Mouse (Mus musculus) megakaryocyte, adult 5-6 weeks (primary cell): ENCODE results near the gene Ttc26. TPM values are rescaled to one million over a fixed set of nuclear protein-coding genes. Genes with fewer than 3 reads are reported as not detected.
"Not testable (repeated sequence)": the region's sequence is repeated elsewhere in the genome, so short reads cannot be mapped to it uniquely, and the experiment has no call there.

ENCODE experiments used
- ATAC-seq: 2 replicates; pipeline ENCODE4 v1.8.0; 2016; ENCODE audit warnings: mild to moderate bottlenecking, inconsistent platforms; ENCODE audit not compliant: poor library complexity, severe bottlenecking
- total RNA-seq, 2 experiments: library from RNA; stranded (forward) in 1 of 2; stranded (reverse) in 1 of 2; fragments of 153-499, 151-499 nt in 1 of 2; fragments of 221-1000, 200-1000 nt in 1 of 2; gene quantifications; 2 replicates each; pipeline versions ENCODE4 v1.2.3 to v1.2.4; 2015 to 2017

The Ttc26 gene
- total RNA-seq, 2 experiments from 2014 or later = 0.04 to 0.11 TPM

GRCm38 (mm10) chr6:38448295-38448694 is 67.0 kb downstream of the Ttc26 start:
- ATAC-seq = no peak

- ATAC-seq = no peak
Measured at GRCm38 (mm10) chr6:38453049-38453448, 71.8 kb downstream of the Ttc26 start.

- not testable (repeated sequence) for ATAC-seq
Measured at GRCm38 (mm10) chr6:38456425-38456824, 75.2 kb downstream of the Ttc26 start.

- no peak for ATAC-seq
Measured at GRCm38 (mm10) chr6:38458075-38458474, 76.8 kb downstream of the Ttc26 start.

GRCm38 (mm10) chr6:38469591-38469990 is 88.3 kb downstream of the Ttc26 start:
- no peak for ATAC-seq

Other genes with a start within 250 kb of the Ttc26 start
- 0.21 and 0.42 TPM in 2 replicates for gene D630045J12Rik, start 127.5 kb upstream of the Ttc26 start, total RNA-seq (2015)
- gene D630045J12Rik, start 127.5 kb upstream of the Ttc26 start, total RNA-seq (2017) = 0.04 and 0.08 TPM in 2 replicates
- gene Zc3hav1l, start 82.2 kb upstream of the Ttc26 start, total RNA-seq (2015) = 2.5 and 2.6 TPM in 2 replicates
- gene Zc3hav1l, start 82.2 kb upstream of the Ttc26 start, total RNA-seq (2017) = 1.1 and 1.8 TPM in 2 replicates
- gene Zc3hav1, start 26.9 kb upstream of the Ttc26 start, total RNA-seq (2015) = 79.7 and 91.7 TPM in 2 replicates
- 74.0 and 79.3 TPM in 2 replicates for gene Zc3hav1, start 26.9 kb upstream of the Ttc26 start, total RNA-seq (2017)
- 28.5 and 28.9 TPM in 2 replicates for gene Ubn2, start 52.5 kb downstream of the Ttc26 start, total RNA-seq (2015)
- 10.7 and 13.7 TPM in 2 replicates for gene Ubn2, start 52.5 kb downstream of the Ttc26 start, total RNA-seq (2017)
- 48.0 and 66.4 TPM in 2 replicates for gene Fmc1, start 152.0 kb downstream of the Ttc26 start, total RNA-seq (2015)
- 21.9 and 31.2 TPM in 2 replicates for gene Fmc1, start 152.0 kb downstream of the Ttc26 start, total RNA-seq (2017)
- gene Luc7l2, start 169.9 kb downstream of the Ttc26 start, total RNA-seq (2015) = 143 and 149 TPM in 2 replicates
- gene Luc7l2, start 169.9 kb downstream of the Ttc26 start, total RNA-seq (2017) = 159 and 180 TPM in 2 replicates